Mouse (Mus musculus): ENCODE measurements around the gene Cplx3.
A peak's percentile ranks its signal among the peaks of the same experiment; 100 is the strongest.

Gene Cplx3

DNA sequence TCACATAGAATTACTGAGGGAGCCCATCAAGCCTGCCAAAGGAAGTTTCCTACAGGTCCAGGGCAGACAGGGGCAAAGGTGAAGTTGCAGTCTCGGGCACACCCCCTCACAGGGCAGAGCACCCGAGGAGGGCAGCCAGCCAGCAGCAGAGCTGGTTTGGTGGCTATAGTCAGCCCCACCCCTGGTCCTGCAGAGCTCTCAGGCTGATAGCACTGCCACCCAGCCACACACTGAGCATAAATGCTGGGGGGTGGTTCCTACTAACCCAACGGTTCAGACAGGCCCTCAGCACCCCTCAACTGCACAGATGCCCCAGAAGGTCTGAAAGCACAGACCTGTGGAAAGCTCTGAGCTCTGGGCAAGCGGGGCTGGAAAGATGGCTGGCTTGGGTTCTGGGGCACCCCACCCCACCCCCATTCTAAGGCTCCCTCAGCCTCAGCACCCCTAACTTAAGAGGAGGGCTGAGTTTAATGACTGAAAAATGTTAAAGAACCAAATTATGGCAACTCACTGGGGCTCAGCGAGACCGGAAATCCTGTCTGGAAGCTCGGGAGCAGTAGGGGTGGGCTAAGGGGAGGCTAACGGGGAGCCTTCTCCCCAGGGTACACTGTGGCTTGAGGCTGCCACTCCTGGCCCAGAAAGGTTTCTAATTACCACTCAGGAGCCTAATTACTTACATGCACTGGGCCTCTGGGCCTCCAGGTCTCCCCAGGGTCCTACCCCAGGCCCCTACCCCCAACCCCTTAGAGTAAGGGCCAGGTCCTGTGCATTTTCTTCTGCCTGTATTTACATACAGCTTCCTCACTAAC, 32.8 kb upstream of the Cplx3 start:
- DNase-seq (ENCODE audit: low read depth, low spot score): no peak

DNA sequence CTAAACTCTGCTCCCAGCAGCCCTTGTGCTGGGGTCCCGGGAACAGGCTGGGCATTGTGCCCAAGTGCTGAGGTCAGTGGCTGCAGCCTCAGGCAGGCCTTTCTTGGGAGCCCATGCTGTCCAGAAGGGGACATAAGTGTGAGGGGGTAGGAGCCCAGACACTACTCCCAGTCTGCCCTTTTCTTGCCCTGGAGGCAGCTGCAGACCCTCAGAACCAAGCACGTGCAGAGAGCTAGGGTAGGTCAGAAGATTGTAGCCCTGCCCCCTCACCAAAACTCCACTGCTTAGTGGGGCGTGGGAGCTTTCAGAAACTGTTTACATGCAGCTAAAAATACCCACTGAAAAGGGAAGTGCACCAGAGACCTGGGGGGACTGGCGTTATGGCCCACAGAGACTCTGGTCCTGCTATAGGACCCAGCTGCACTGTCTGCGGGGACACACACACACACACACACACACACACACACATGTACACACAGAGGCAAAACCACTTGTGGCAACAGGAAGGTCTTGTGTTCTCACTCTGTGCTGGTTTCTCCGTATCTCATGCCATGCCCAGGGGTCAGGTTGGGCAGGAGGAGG, 31.8 kb upstream of the Cplx3 start:
- no peak for DNase-seq (ENCODE audit: low read depth, low spot score)

DNA sequence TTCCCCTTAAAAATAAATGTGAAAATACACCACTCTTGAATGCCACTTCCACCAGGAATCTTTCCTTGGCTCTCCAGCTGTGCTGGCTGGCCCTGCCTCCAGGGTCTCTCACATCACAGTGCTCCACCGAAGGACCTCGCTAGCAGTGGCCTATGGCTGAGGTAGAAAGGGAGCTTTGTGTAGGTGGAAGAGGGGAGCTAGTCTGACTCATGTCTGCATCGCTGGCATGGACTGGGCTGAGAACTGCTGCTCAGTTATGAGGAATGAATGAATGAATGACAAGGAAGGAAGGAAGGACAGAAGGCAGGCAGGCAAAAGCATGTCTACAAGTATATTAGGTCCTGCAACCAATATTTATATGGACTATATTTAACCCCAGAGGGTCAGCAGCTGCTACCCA, 31.2 kb upstream of the Cplx3 start:
- DNase-seq (ENCODE audit: low read depth, low spot score): no peak

- no peak for DNase-seq (ENCODE audit: low read depth, low spot score)
Measured at GRCm38 (mm10) chr9:57633481-57634024, 27.5 kb upstream of the Cplx3 start.

DNA sequence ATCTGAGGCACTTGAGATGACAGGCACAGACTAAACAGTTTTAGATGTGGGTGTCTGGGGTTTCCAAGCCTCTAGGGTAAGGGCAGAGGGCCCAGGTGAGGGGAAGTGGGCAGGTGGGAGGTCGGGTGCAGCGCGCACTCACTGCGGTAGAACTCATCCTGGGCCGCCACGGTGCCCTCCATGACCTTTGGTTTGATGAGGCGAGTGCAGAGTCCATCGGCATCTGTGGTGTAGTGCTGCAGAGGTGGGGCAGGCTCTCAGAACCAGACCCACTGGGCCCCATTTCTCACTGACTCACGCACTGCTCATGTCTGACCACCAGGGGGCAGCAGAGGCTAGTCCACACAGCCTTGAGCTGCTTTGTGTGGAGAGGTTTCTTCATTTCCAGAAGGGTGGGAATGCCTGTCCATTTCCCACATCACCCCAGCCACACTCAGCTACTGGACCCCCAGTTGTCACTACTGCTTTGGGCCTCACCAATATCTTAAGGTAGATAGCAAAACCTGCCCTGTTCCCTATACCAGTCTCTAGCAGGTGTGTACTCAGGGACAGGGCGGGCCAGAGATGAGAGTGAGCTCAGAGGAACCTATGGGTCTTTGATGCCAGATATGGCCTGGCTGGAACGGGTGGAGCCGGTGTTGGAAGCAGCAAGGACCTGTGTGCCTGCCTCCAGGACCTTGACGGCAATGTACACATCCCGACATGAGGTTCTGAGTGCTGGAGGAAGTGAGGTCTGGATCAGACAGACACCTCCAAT, 23.2 kb upstream of the Cplx3 start:
- DNase-seq (ENCODE audit: low read depth, low spot score): peak; percentile 75

GRCm38 (mm10) chr9:57628717-57629116, 22.6 kb upstream of the Cplx3 start:
- no peak for DNase-seq (ENCODE audit: low read depth, low spot score)

DNA sequence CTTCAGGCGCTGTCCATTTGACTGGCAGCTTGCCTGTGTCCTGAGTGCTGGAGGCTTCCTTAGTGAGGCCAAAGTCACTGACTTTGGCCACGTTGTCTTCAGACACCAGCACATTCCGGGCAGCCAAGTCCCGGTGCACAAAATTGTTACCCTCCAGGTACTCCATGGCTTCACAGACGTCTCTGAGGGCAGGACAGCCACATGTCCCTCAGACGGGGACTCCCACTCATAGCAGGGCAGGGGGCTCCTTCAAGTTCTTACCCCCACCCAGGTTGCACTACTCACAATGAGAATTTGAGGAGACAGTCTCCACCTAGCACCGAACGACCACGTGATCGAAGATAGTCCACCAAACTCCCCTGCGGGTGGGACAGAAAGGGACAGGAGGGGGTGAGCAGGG, 21.8 kb upstream of the Cplx3 start:
- no peak for DNase-seq (ENCODE audit: low read depth, low spot score)

DNA sequence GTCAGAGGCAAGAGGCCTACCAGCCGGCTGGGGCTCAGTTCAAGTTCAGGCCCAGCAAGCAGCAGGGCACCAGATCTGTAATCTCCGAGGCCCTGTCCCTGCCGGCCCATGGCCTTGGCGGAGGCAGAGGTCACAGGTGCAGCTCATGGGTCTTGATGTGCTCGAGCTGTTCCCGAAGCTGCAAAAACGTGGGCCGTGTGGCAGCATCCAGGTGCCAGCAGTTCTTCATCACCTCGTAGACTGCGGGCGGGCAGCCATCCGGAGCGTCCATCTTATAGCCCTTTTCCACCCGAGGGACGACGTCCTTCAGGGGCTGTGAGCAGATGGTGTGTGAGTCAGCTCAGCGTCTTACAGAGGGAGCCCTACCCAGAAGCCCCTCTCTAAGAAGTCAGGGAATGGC, 21.1 kb upstream of the Cplx3 start:
- DNase-seq (ENCODE audit: low read depth, low spot score): no peak

DNA sequence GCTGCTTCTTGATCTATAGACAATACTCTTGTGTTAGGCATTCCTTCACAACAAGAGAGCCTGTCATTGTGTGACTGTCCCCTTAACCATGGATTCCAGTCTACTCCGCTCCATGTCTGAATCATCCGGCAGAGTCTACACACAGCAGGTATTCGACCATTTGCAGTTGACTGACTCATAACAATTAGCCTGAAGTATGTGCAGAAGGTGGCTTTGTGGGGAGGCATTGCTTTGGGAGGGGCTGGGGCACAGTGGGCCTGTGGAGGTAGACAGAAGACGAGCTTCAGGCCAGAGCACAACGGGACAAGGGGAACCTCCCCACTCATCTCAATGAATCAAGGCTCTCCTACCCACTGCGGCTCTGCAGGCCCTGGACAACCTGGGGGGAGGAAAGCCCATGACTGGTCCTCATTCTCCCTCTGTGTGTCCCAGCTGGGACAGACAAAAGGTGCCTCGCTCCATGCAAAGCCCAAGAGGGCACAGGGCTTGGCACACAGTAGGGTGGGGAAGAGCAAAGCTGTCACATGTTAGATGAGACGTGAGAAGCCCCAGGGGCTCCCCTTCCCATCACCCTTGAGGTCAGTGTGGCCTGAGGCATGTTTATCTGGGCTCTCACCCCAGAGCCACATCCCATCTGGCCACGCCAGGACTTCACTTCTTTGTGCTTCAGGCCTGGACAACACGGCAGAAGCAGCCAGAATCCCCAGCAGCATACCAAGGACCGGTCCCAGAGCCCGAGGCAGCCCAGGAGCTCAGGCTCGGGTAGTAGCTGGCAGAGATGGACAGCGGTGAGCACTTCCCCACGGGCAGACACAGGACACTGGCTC, 19.8 kb upstream of the Cplx3 start:
- peak; percentile 80 for DNase-seq (ENCODE audit: low read depth, low spot score)

DNA sequence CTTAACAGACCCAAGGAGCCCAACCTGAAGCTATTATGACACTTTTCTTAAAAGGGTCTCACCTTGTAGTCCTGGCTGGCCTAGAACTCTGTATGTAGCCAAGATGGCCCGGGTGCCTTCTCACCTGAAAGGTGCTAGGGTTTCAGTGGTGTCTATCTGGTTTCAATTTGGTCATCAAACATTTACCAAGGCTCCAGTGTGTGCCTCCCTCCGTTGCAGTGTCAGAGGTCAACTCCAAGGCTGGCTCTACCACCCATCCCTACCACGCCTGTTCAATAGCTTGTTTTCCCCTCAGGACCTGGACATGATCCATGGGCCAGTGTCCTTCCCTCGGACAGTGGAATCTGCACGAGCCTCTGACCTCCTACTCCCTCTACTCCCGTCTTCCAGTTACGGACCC, 18.2 kb upstream of the Cplx3 start:
- no peak for DNase-seq (ENCODE audit: low read depth, low spot score)

GRCm38 (mm10) chr9:57620674-57621073, 14.6 kb upstream of the Cplx3 start, which contains the start of gene Lman1l:
Lman1l (minus strand) TSS chr9:57620774.
- DNase-seq (ENCODE audit: low read depth, low spot score): no peak

DNA sequence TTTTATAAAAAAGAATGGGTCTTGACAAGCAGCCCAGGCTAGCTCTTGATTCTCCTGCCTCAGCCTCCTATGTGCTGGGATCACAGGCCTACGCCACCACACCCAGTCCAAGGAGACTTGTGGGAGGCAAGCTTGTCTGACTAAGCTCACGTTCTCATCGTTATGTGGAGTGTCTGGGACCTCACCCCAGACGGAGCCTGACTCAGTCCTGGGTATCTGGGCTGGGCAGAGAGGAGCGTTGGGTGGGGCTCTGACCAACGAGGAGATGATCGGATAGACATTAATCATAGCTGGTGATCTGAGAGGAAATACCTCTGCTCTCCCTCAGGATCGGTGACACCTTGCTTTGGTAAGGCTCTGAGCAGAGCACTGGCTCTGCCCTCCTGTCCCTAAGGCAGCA, 12.8 kb upstream of the Cplx3 start:
- DNase-seq (ENCODE audit: low read depth, low spot score): no peak

DNA sequence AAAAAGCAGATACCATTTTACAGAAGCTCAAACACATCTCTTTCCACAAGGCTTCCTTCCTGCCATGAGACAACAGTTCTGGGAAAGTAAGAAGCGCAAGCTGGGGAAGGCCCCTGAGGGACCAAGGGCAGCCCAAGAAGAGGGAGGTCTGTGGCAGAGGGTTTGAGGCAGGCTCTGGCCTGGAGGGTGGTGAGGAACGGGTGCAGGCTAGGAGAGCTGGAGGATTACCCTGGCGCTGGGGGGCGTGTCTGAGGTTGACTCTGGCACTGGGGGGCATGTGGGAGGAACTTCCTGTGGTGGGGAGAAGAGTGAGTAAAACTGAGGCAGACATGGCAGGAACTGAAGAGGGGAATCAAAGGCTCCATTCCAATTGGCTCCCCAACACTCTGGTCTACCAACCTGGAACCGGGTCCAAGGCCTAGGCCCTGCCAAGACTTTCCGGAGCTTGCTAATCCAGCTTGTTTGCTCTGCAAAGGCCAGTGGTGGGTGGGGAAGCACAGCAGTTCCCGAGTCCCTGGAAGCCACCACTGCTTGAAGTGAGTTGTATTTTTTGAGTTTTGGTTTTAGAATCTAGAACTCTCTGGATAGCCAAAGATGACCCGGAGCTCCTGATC, 11.6 kb upstream of the Cplx3 start:
- no peak for DNase-seq (ENCODE audit: low read depth, low spot score)

- DNase-seq (ENCODE audit: low read depth, low spot score): no peak
Measured at GRCm38 (mm10) chr9:57614786-57615185, 8.7 kb upstream of the Cplx3 start.

- no peak for DNase-seq (ENCODE audit: low read depth, low spot score)
Measured at GRCm38 (mm10) chr9:57613975-57614374, 7.9 kb upstream of the Cplx3 start.

GRCm38 (mm10) chr9:57612587-57612986, 6.5 kb upstream of the Cplx3 start:
- DNase-seq (ENCODE audit: low read depth, low spot score): no peak

- no peak for DNase-seq (ENCODE audit: low read depth, low spot score)
Measured at GRCm38 (mm10) chr9:57610359-57610826, 4.3 kb upstream of the Cplx3 start.

GRCm38 (mm10) chr9:57609803-57610202, 3.7 kb upstream of the Cplx3 start:
- no peak for DNase-seq (ENCODE audit: low read depth, low spot score)

GRCm38 (mm10) chr9:57605503-57605902, 578 bp downstream of the Cplx3 start:
- DNase-seq (ENCODE audit: low read depth, low spot score): no peak

GRCm38 (mm10) chr9:57604875-57605274, 1.2 kb downstream of the Cplx3 start:
- no peak for DNase-seq (ENCODE audit: low read depth, low spot score)

DNA sequence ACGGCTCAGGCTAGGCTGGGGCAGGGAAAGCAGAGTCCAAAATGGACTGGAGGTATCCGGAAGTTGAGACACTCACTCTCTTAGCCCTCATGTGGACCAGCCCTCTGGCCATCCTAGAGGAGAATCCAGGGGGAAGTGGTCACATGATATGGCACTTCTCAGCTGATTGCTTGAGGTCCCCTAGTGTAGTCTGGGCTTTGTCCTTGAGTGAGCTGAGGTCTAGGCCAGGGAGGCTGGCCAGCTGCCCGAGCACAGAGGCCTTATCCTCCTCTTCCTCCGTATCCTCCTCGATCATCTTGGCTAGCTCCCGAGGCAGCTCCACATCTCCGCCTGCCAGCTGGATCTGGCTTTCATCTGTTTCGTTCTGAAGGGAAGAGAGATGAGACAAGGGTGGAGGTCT, 4.0 kb downstream of the Cplx3 start:
- no peak for DNase-seq (ENCODE audit: low read depth, low spot score)

Measured in R1 (cell line).